Mouse (Mus musculus): ENCODE measurements around the gene Slc35f5.

The Slc35f5 gene

GRCm38 (mm10) chr1:125560259-125561192, at the start of gene Slc35f5:
Slc35f5 (plus strand) TSS chr1:125560595.
- POLR2A ChIA-PET, result interaction anchor here (0.6 to 4.8 kb wide), 39 partner anchors 8 to 1948 kb away, joined by 3 to 101 read pairs (median 4); partner anchors contain the start of gene Actr3 (in 4 of the 4)
- CTCF ChIA-PET, result interaction anchor here in 2 of 4 experiments (0.6 to 1.2 kb wide), 4 partner anchors 16 to 150 kb away, joined by 3 to 5 read pairs (median 4); no protein-coding TSS in a partner anchor

- CTCF ChIA-PET, result no interaction called here
- POLR2A ChIA-PET, result no interaction called here
Observed at GRCm38 (mm10) chr1:125514706-125515105, 45.7 kb upstream of the Slc35f5 start.

GRCm38 (mm10) chr1:125516910-125517659, 43.3 kb upstream of the Slc35f5 start:
- POLR2A ChIA-PET, result no interaction called here
- CTCF ChIA-PET, result no interaction called here

GRCm38 (mm10) chr1:125519107-125519611, 41.2 kb upstream of the Slc35f5 start:
- CTCF ChIA-PET, result interaction anchor here in 2 of 4 experiments (1.1 to 1.5 kb wide), 4 partner anchors 41 to 63 kb away, joined by 3 to 7 read pairs (median 4); partner anchors contain the start of gene Slc35f5 (in 1 of the 2)
- POLR2A ChIA-PET, result interaction anchor here in 3 of 4 experiments (0.5 to 1.1 kb wide), 4 partner anchors 11 to 88 kb away, joined by 3 to 6 read pairs (median 3); partner anchors contain the start of genes Actr3 (in 1 of the 3) and Slc35f5 (in 1 of the 3)

GRCm38 (mm10) chr1:125525965-125526665, 34.3 kb upstream of the Slc35f5 start:
- CTCF ChIA-PET, result no interaction called here

GRCm38 (mm10) chr1:125526666-125527004, 33.8 kb upstream of the Slc35f5 start:
- ChIA-PET POLR2A (interaction anchor here in 3 of 4 experiments (0.6 to 3.3 kb wide), 7 partner anchors 11 to 1476 kb away, joined by 3 to 13 read pairs (median 4); partner anchors contain the start of genes Slc35f5 (in 2 of the 3) and Actr3 (in 1 of the 3)), CTCF (no interaction called here)

More at GRCm38 (mm10) chr1:125525965-125526665, 34.3 kb upstream of the Slc35f5 start:
- POLR2A ChIA-PET, result interaction anchor here in 3 of 4 experiments (0.6 to 3.3 kb wide), 8 partner anchors 12 to 1477 kb away, joined by 3 to 13 read pairs (median 4); partner anchors contain the start of genes Slc35f5 (in 3 of the 3) and Actr3 (in 1 of the 3)

- ChIA-PET POLR2A (interaction anchor here in 3 of 4 experiments (0.6 to 3.3 kb wide), 4 partner anchors 10 to 376 kb away, joined by 3 to 13 read pairs (median 6); partner anchors contain the start of genes Actr3 (in 1 of the 3) and Slc35f5 (in 1 of the 3)), CTCF (no interaction called here)
Observed at GRCm38 (mm10) chr1:125527364-125527763, 33.0 kb upstream of the Slc35f5 start.

GRCm38 (mm10) chr1:125533180-125533912, 27.0 kb upstream of the Slc35f5 start:
- POLR2A ChIA-PET, result interaction anchor here in 2 of 4 experiments (0.6 to 1.5 kb wide), 5 partner anchors 10 to 98 kb away, joined by 3 to 9 read pairs (median 3); partner anchors contain the start of genes Slc35f5 (in 2 of the 2) and Actr3 (in 1 of the 2)

GRCm38 (mm10) chr1:125537131-125537530, 23.3 kb upstream of the Slc35f5 start:
- ChIA-PET POLR2A (interaction anchor here in 1 of 4 experiments (2.2 kb wide), 1 partner anchor 11 kb away, joined by 8 read pairs; no protein-coding TSS in a partner anchor), CTCF (no interaction called here)

More at GRCm38 (mm10) chr1:125533180-125533912, 27.0 kb upstream of the Slc35f5 start:
- CTCF ChIA-PET, result interaction anchor here in 1 of 4 experiments (1.2 kb wide), 1 partner anchor 9 kb away, joined by 3 read pairs; no protein-coding TSS in a partner anchor

GRCm38 (mm10) chr1:125537776-125538175, 22.6 kb upstream of the Slc35f5 start:
- ChIA-PET CTCF (no interaction called here), POLR2A (interaction anchor here in 1 of 4 experiments (1.2 to 2.2 kb wide), 2 partner anchors 11 to 21 kb away, joined by 6 to 8 read pairs; no protein-coding TSS in a partner anchor)

- ChIA-PET POLR2A (interaction anchor here in 1 of 4 experiments (0.7 kb wide), 1 partner anchor 18 kb away, joined by 3 read pairs; no protein-coding TSS in a partner anchor), CTCF (no interaction called here)
Observed at GRCm38 (mm10) chr1:125539312-125539711, 21.1 kb upstream of the Slc35f5 start.

GRCm38 (mm10) chr1:125542008-125542999, 18.1 kb upstream of the Slc35f5 start:
- ChIA-PET CTCF (interaction anchor here in 1 of 4 experiments (0.6 to 1.3 kb wide), 2 partner anchors 9 to 171 kb away, joined by 3 read pairs; no protein-coding TSS in a partner anchor), POLR2A (interaction anchor here in 1 of 4 experiments (1.3 kb wide), 1 partner anchor 19 kb away, joined by 5 read pairs; the partner anchor contains the start of gene Slc35f5)

- CTCF ChIA-PET, result no interaction called here
- POLR2A ChIA-PET, result interaction anchor here in 2 of 4 experiments (1.4 to 3.9 kb wide), 2 partner anchors 9 to 10 kb away, joined by 4 to 19 read pairs; partner anchors contain the start of gene Slc35f5 (in 1 of the 2)
Observed at GRCm38 (mm10) chr1:125549872-125550271, 10.5 kb upstream of the Slc35f5 start.

- POLR2A ChIA-PET, result interaction anchor here in 2 of 4 experiments (1.4 to 3.9 kb wide), 2 partner anchors 8 to 10 kb away, joined by 4 to 19 read pairs; partner anchors contain the start of gene Slc35f5 (in 1 of the 2)
- CTCF ChIA-PET, result no interaction called here
Observed at GRCm38 (mm10) chr1:125550359-125550758, 10.0 kb upstream of the Slc35f5 start.

GRCm38 (mm10) chr1:125551564-125551963, 8.8 kb upstream of the Slc35f5 start:
- POLR2A ChIA-PET, result interaction anchor here in 1 of 4 experiments (1.2 to 3.9 kb wide), 2 partner anchors 9 to 116 kb away, joined by 3 to 19 read pairs; partner anchors contain the start of genes Actr3 and Slc35f5

More at GRCm38 (mm10) chr1:125551564-125551963, 8.8 kb upstream of the Slc35f5 start:
- CTCF ChIA-PET, result no interaction called here

Data from embryonic stem cell, embryonic (primary cell).